Mouse (Mus musculus) forebrain, embryonic 15.5 days (tissue): ENCODE data around the gene Slc25a41. TPM values are rescaled to one million over a fixed set of nuclear protein-coding genes. Genes with fewer than 3 reads are reported as not detected.
"Not testable (repeated sequence)": the region's sequence is repeated elsewhere in the genome, so short reads cannot be mapped to it uniquely, and the experiment has no call there.

Source experiments
- ATAC-seq: fragments of 200-750 bp; cut with Nextera tagmentation; replicated peaks from 2 replicates; pipeline ENCODE4 v1.8.0; 2017; ENCODE audit warnings: mild to moderate bottlenecking, moderate TSS enrichment, moderate library complexity
- H3K27ac ChIP-seq: fragments of 300-500 bp; sonication (generic); replicated peaks from 2 replicates; pipeline ENCODE4 v1.5.1; 2015; ENCODE audit warnings: mild to moderate bottlenecking, inconsistent platforms
- H3K27me3 ChIP-seq: fragments of 300-500 bp; sonication (generic); 2 replicates; pipeline ENCODE4 v1.6.1; 2015; ENCODE audit warnings: inconsistent platforms
- H3K36me3 ChIP-seq: fragments of 300-500 bp; sonication (generic); 2 replicates; pipeline ENCODE4 v1.6.1; 2015; ENCODE audit warnings: mild to moderate bottlenecking, inconsistent platforms
- H3K4me1 ChIP-seq: fragments of 300-500 bp; sonication (generic); 2 replicates; pipeline ENCODE4 v1.6.1; 2015; ENCODE audit warnings: inconsistent platforms
- H3K4me2 ChIP-seq: fragments of 300-500 bp; sonication (generic); replicated peaks from 2 replicates; pipeline ENCODE4 v1.6.1; 2015; ENCODE audit warnings: mild to moderate bottlenecking, inconsistent platforms
- H3K4me3 ChIP-seq: fragments of 300-500 bp; sonication (generic); 2 replicates; pipeline ENCODE4 v1.5.1; 2015; ENCODE audit warnings: mild to moderate bottlenecking, inconsistent platforms
- H3K9ac ChIP-seq: fragments of 300-500 bp; sonication (generic); replicated peaks from 2 replicates; pipeline ENCODE4 v1.6.1; 2015; ENCODE audit warnings: mild to moderate bottlenecking, inconsistent platforms
- H3K9me3 ChIP-seq: fragments of 300-500 bp; sonication (generic); 2 replicates; pipeline ENCODE4 v1.6.1; 2016; ENCODE audit warnings: inconsistent platforms
- WGBS: fragments of 180-500 bp; shearing (Covaris S2); methylation state at CpG from one replicate; pipeline ENCODE4 v1.1.7; 2015; ENCODE audit warnings: mixed read lengths; 5-methylcytosine and 5-hydroxymethylcytosine counted together
- polyA plus RNA-seq: library from polyadenylated mRNA; unstranded; fragments of >200 nt; fragmentation: Nextera tagmentation; extraction: Ambion mirVana; gene quantifications from 2 replicates; pipeline ENCODE4 v1.2.1, GENCODE M21; 2015

Slc25a41 gene
- polyA plus RNA-seq, 1 experiment from 2014 or later = not detected

DNA sequence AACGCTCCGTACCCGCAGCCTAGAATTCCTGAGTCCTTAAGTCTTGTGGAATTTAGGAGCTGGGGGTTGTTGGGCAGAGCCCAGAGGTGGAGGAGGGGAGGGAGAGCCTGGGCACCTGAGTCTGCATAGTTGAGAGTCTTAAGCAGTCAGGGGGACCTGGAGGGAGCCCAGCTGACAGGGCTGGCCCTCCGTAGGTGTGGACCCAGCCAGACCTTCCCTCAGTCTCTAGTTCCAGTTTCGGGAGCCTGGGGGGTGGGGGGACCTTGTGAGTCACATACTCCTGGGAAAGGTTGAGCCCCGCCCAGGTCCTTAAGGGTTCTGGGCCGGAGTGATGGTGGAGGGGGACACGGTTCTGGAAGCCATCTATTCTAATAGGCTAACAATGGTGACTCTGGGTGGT, 21.6 kb upstream of the Slc25a41 start:
- 8% methylated on average over 8 of the region's 8 CpGs for WGBS
- Histone ChIP-seq H3K4me2 (no peak overlapping the region), H3K27me3 (peaks cover 31% of the 10 kb centered on the region), H3K9ac (no peak overlapping the region), H3K4me3 (no peak overlapping the region), H3K9me3 (no peaks in the 10 kb centered on the region), H3K27ac (no peak overlapping the region), H3K4me1 (peaks cover 23% of the 10 kb centered on the region), H3K36me3 (no peaks in the 10 kb centered on the region)
- ATAC-seq = no peak

DNA sequence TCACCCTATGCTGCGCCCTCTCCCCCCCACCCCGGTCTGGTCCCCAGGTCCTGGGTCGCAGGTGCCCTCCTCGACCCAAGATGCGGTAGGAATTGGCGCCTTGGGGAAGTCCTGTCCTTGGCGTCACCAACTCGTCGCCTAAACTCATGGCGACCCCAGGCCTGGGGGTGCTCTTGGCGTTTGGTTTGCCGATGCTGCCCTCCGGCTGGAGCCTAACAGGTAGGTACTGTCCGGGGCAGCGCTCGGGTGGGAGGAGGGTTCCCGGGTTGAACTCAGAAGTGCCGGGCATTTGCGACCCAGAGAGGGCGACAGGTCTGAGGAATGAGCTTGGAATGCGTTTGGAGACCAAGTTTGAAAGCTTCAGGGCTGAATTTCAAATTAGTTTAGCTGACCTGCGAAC, 21.1 kb upstream of the Slc25a41 start:
- Histone ChIP-seq H3K9ac (no peak overlapping the region), H3K36me3 (no peaks in the 10 kb centered on the region), H3K9me3 (no peaks in the 10 kb centered on the region), H3K27me3 (peaks cover 31% of the 10 kb centered on the region), H3K27ac (no peak overlapping the region), H3K4me2 (peak overlapping the region; percentile 33), H3K4me1 (peaks cover 25% of the 10 kb centered on the region), H3K4me3 (peak overlapping the region; percentile 21)
- ATAC-seq = no peak
- under 1% methylated on average over 22 of the region's 22 CpGs for WGBS

DNA sequence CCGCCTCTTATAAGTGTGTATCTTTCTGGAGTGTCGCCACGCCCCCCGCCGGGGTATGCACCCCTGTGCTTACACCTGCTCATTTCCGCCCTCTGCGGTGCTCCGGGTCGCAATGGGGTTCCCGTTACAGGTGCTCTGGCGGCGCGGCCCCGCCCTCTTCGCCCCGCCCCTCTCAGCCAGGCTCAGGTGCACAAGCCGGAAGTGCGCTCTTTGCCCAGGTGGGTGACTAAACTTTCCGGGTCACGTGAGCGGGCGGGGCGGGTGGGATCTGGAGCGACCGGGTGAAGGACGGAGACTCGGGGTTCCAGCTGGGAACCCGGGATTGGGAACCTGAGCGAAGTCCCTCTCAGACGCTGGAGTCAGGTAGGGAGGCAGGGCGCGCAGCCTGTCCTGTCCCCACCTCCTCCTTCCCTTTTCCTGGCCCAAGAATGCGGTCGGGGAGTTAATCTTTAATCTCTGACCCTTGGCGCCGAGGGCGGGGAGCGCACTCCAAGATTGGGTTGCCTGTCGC, 20.6 kb upstream of the Slc25a41 start:
- H3K27ac ChIP-seq = no peak overlapping the region
- H3K4me1 ChIP-seq = peaks cover 25% of the 10 kb centered on the region
- peak overlapping the region; percentile 21 for H3K4me3 ChIP-seq
- no peak overlapping the region for H3K9ac ChIP-seq
- no peaks in the 10 kb centered on the region for H3K36me3 ChIP-seq
- H3K4me2 ChIP-seq = peak overlapping the region; percentile 33
- H3K27me3 ChIP-seq = peaks cover 31% of the 10 kb centered on the region
- under 1% methylated on average over 39 of the region's 39 CpGs for WGBS
- no peak for ATAC-seq
- H3K9me3 ChIP-seq = no peaks in the 10 kb centered on the region

DNA sequence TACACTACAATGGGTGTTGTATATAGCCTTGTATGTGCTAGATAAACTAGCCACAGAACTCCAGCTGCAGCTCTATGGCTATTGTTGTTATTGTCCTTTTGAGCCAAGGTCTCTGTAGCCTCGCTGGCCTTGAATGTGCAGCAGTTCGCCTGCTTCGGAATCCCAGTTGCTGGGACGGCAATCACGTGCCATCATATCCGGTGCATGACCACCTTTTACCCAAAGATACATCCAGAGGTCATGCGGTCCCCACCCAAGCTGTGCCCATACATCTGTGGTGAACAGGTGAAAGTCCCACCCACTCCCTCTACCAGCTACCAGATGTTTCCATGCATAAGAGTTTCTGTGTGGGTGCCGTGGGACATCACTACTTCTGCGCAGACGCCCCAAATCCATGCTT, 19.6 kb upstream of the Slc25a41 start:
- no peak for ATAC-seq
- WGBS = 42% methylated on average over 10 of the region's 10 CpGs
- Histone ChIP-seq H3K9ac (0 out of 2 replicates have a peak overlapping the region, but pooled peaks have one; percentile 81), H3K36me3 (0 out of 2 replicates have a peak, but pooled peaks cover 3% of the 10 kb centered on the region), H3K4me1 (peaks cover 25% of the 10 kb centered on the region), H3K4me3 (peak overlapping the region; percentile 90), H3K4me2 (peak overlapping the region; percentile 57), H3K9me3 (no peaks in the 10 kb centered on the region), H3K27ac (no peak overlapping the region), H3K27me3 (peaks cover 31% of the 10 kb centered on the region)

DNA sequence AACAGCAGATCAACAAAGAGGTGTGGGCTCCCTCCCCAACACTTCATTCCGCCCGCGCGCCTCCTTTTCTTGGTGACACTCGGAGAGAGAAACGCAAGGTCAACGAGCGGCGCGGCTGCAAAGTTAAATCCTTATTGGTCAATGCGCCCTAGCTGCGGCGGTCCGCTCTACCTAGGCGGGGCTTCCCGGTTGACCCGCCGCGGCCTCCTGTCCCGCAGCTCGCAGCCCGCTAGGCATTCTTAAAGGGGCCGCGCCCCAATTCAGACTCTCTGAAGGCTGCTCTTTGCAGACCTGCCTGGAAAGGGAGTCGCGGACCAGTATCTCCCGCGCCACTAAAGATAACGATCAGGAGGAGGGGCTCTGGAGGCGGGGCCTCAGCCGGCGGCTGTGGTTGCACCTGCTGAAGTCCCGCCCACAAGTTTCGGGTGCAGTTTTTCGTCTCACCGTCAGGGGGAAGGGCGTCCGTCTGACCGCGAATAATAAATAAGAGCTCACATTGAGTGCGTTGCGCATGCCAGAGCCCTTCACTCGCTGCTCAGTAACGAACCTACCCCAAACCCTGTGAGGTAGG, 18.9 kb upstream of the Slc25a41 start:
- Histone ChIP-seq H3K4me2 (peak overlapping the region; percentile 57), H3K9ac (peak overlapping the region; percentile 81), H3K36me3 (peaks cover 6% of the 10 kb centered on the region; the same call in 1 of the 2 replicates), H3K27me3 (peaks cover 31% of the 10 kb centered on the region), H3K9me3 (no peaks in the 10 kb centered on the region), H3K27ac (peak overlapping the region; percentile 95), H3K4me1 (peaks cover 25% of the 10 kb centered on the region), H3K4me3 (peak overlapping the region; percentile 90)
- peak; percentile 92 for ATAC-seq
- WGBS = under 1% methylated on average over 44 of the region's 44 CpGs

DNA sequence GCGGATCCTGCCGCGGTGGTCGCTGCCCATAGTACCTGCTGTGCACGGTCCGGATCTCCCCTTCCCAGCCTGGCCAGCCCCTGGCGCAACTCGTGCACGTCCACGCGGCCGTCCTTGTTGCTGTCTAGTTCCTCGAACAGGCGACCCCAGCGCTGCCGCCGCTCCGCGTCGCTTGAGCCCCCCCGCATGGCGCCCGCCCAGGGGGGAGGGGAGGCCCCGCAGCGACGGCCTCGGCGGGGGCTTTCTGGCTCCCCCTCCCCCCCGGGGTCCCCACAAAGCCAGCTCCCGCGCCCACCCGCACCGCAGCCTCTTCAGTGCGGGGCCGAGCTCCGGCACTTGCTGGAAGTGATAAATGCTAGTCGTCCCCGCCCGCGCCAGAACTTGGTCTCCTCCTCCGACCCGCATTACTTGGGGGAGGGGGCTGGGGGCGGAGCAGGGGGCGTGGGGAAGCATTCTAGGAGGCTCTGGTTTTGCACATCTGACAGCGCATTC, 18.1 kb upstream of the Slc25a41 start, which contains the start of gene Slc25a23:
Slc25a23 (minus strand) TSS at position 378 of the 492 bp plus-strand sequence.
- 0% methylated on average over 36 of the region's 45 CpGs for WGBS

DNA sequence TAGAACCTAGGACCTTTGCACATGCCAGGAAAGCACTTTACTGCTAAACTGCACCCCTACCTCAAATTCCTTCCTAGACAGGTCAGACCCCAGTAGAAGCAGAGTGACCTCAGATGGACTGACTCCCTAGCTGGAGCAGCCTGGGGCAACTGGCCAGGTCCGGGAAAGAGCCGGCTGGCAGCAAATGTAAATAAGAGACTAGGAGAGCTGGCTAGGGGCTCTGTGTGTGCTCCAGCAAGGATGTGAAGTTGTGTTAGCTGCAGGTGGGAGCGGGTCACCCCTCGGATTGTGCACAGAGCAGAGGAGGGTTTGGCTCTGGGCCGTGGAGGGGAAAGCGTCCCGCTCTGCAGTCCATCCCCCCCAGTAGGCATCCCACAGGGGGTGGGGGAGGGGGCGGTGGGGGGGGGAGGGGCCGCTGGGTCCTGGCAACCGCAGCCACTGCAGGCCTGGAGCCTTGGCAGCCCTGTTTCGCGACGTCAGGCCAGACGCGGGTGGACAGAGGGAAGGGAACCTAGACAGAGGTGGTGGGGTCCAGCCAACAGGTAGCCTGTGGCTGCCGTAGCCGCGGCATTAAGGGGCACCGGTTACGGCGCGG, 17.5 kb upstream of the Slc25a41 start, which contains the start of gene Crb3:
Crb3 (plus strand) TSS at position 215 of the 595 bp plus-strand sequence.
- H3K9ac ChIP-seq = peak within 1 kb of the TSS; percentile 81
- no peaks in the 10 kb centered on the region for H3K9me3 ChIP-seq
- peak; percentile 7; the same call in 1 of the 2 replicates for ATAC-seq
- 0% methylated on average over 16 of the region's 22 CpGs for WGBS
- peak within 1 kb of the TSS; percentile 57 for H3K4me2 ChIP-seq
- H3K27me3 ChIP-seq = peaks cover 26% of the 10 kb centered on the region
- peaks cover 18% of the 10 kb centered on the region; the same call in 1 of the 2 replicates for H3K36me3 ChIP-seq
- H3K4me1 ChIP-seq = peaks cover 25% of the 10 kb centered on the region
- peak within 1 kb of the TSS; percentile 90 for H3K4me3 ChIP-seq
- peak within 1 kb of the TSS; percentile 95 for H3K27ac ChIP-seq

More for the DNA sequence above, 18.1 kb upstream of the Slc25a41 start, which contains the start of gene Slc25a23:
- Histone ChIP-seq H3K4me1 (peaks cover 25% of the 10 kb centered on the region), H3K9me3 (no peaks in the 10 kb centered on the region), H3K9ac (peak within 1 kb of the TSS; percentile 81), H3K36me3 (peaks cover 13% of the 10 kb centered on the region; the same call in 1 of the 2 replicates), H3K27ac (peak within 1 kb of the TSS; percentile 95), H3K4me2 (peak within 1 kb of the TSS; percentile 57), H3K27me3 (peaks cover 31% of the 10 kb centered on the region), H3K4me3 (peak within 1 kb of the TSS; percentile 90)
- peak; percentile 80 for ATAC-seq

DNA sequence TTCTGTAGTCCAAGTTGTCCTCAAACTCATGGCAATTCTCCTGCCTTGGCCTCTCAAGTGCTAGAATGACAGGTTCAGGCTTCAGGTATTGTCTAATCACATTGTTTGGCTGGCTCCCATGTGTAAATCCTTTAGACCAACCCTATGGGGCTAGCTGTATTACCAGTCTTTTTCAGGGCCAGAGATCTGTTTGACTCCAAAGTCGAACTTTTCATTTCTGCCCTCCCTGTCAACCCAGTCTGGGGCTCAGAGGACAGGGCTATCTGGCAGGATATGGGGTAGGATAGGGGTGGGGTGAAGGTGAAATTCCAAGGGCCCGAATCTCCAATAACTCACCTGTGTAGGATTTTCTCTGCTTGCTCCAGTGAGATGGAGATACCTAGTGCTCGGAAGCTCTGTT, 14.8 kb upstream of the Slc25a41 start:
- peaks cover 44% of the 10 kb centered on the region for H3K36me3 ChIP-seq
- 89% methylated on average over 3 of the region's 3 CpGs for WGBS
- no peak overlapping the region for H3K4me3 ChIP-seq

DNA sequence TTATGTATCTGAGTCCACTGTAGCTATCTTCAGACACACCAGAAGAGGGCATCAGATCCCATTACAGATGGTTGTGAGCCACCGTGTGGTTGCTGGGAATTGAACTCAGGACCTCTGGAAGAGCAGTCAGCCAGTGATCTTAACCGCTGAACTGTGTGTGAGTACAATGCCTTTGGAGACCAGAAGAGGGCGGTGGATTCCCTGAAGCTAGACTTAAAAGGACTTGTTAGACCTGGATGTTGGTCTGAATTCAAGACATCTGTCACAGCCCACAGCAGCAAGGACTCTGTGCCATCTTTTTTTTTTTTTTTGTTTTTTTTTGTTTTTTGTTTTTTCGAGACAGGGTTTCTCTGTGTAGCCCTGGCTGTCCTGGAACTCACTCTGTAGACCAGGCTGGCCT, 10.2 kb upstream of the Slc25a41 start:
- not testable (repeated sequence) for H3K4me1 ChIP-seq, H3K9me3 ChIP-seq, ATAC-seq, H3K9ac ChIP-seq, H3K27ac ChIP-seq, H3K4me3 ChIP-seq, H3K27me3 ChIP-seq, H3K4me2 ChIP-seq
- whole genome bisulfite sequencing = 83% methylated on average over 4 of the region's 4 CpGs
- H3K36me3 ChIP-seq = peaks cover 61% of the 10 kb centered on the region

More for the DNA sequence above, 14.8 kb upstream of the Slc25a41 start:
- no peak overlapping the region for H3K9ac ChIP-seq
- H3K4me2 ChIP-seq = no peak overlapping the region
- H3K4me1 ChIP-seq = peaks cover 20% of the 10 kb centered on the region
- no peaks in the 10 kb centered on the region for H3K9me3 ChIP-seq
- H3K27ac ChIP-seq = no peak overlapping the region
- ATAC-seq = no peak
- H3K27me3 ChIP-seq = peaks cover 4% of the 10 kb centered on the region; the same call in 1 of the 2 replicates

DNA sequence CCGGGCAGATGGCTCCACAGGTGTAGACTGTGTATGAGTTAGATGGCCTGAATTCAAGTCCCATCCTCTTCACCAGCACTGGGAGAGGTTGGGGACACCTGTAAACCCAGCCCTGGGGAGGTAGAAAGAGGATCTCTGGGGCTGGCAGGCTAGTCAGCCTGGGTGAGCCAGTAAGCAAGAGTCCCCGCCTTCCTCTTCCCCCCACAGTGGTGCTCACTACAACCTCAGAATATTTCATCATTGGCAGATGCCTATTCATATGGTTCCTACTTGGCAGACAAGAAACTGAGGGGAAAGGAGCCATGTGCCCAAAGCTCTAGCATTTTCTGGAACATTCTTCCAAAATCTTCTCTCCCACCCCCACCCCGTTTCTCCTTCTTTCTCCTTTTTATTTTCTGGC, 7.4 kb upstream of the Slc25a41 start:
- WGBS = 92% methylated on average over 3 of the region's 3 CpGs
- ATAC-seq = no peak
- H3K27ac ChIP-seq = no peak overlapping the region
- H3K4me2 ChIP-seq = no peak overlapping the region
- no peaks in the 10 kb centered on the region for H3K4me1 ChIP-seq
- no peaks in the 10 kb centered on the region for H3K27me3 ChIP-seq
- no peaks in the 10 kb centered on the region for H3K9me3 ChIP-seq
- peaks cover 50% of the 10 kb centered on the region for H3K36me3 ChIP-seq
- no peak overlapping the region for H3K9ac ChIP-seq
- H3K4me3 ChIP-seq = no peak overlapping the region

DNA sequence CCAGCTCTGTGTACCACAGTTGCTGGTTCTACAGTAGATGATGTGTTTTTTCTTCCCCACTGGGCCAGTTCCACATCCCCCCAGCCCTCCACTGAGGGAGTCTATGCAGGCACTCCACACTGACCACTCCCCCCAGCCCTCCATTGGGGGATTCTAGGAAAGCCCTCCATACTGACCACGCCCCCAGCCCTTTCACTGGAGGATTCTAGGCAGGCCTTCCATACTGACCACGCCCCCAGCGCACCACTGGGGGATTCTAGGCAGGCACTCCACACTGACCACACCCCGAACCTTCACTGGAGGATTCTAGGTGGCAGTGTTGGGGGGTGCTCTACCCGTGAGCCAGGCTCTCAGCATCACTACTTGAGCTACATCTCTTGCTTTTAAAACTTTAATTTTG, 6.0 kb upstream of the Slc25a41 start:
- H3K27me3 ChIP-seq = no peaks in the 10 kb centered on the region
- H3K9ac ChIP-seq = no peak overlapping the region
- no peak overlapping the region for H3K4me2 ChIP-seq
- H3K9me3 ChIP-seq = no peaks in the 10 kb centered on the region
- no peak overlapping the region for H3K4me3 ChIP-seq
- H3K27ac ChIP-seq = no peak overlapping the region
- no peak; the same call in 1 of the 2 replicates for ATAC-seq
- no peaks in the 10 kb centered on the region; the same call in 1 of the 2 replicates for H3K4me1 ChIP-seq
- WGBS = 44% methylated on average over 5 of the region's 5 CpGs
- H3K36me3 ChIP-seq = peaks cover 36% of the 10 kb centered on the region

DNA sequence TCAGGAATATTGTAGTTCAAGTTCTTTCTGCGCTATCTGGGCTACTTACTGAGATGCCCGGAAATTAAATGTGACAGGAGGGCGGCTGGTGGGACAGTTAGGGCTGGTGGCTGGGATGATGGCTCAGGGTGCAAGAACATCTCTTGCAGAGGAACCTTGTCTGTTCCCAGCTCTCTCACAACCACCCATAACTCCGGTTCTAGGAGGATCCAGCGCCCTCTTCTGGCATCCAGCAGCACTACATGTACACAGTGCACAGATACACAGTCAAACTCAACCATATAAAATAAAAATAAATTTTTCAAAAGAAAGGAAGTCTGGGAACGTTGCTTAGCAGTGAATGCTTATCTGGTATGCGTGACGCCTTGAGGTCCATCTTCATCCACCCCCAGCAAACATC, 2.5 kb downstream of the Slc25a41 start:
- no peak overlapping the region for H3K9ac ChIP-seq
- H3K4me2 ChIP-seq = no peak overlapping the region
- 45% methylated on average over 8 of the region's 8 CpGs for WGBS
- H3K9me3 ChIP-seq = no peaks in the 10 kb centered on the region
- no peak for ATAC-seq
- no peak overlapping the region for H3K4me3 ChIP-seq
- H3K4me1 ChIP-seq = no peaks in the 10 kb centered on the region; the same call in 1 of the 2 replicates
- H3K27ac ChIP-seq = no peak overlapping the region
- H3K36me3 ChIP-seq = no peaks in the 10 kb centered on the region
- H3K27me3 ChIP-seq = peaks cover 5% of the 10 kb centered on the region; the same call in 1 of the 2 replicates
